Mouse (Mus musculus): Measurements from ENCODE around the gene Fbln2. TPM values are rescaled to one million over a fixed set of nuclear protein-coding genes. Genes with fewer than 3 reads are reported as not detected.
"Not testable (repeated sequence)": the region's sequence is repeated elsewhere in the genome, so short reads cannot be mapped to it uniquely, and the experiment has no call there.

Gene Fbln2
- 0.03 TPM in 1 of 2 replicates, not detected in the other for polyA plus RNA-seq (2012; ENCODE audit: insufficient read depth, low replicate concordance)

DNA sequence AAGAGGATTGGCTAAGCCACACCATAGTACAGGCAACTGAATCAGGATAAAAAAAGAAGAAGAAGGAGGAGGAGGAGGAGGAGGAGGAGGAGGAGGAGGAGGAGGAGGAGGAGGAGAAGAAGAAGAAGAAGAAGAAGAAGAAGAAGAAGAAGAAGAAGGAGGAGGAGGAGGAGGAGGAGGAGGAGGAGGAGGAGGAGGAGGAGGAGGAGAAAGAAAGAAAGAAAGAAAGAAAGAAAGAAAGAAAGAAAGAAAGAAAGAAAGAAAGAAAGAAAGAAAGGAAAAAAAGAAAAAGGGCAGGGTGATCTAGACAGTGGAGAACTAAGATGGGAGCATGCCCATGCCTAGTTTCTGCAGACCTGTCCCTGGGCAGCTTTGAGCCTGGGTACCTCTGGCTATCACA is at the start of gene Fbln2:
Gene Fbln2, plus strand, starts transcription at position 301 of the 400 bp plus-strand sequence.
- H3K36me3 ChIP-seq (replicated peaks; ENCODE audit: low read length); H3K9me3 ChIP-seq: not testable (repeated sequence)
- peaks cover 96% of the 10 kb centered on the region for H3K27me3 ChIP-seq (replicated peaks)
- H3K4me1 ChIP-seq = peaks cover 20% of the 10 kb centered on the region
- peak within 1 kb of the TSS; percentile 78 for H3K4me3 ChIP-seq (replicated peaks)

GRCm38 (mm10) chr6:91163195-91163911 is 48.9 kb upstream of the Fbln2 start:
- no peak for TF ChIP-seq FLI1 (IDR thresholded peaks at IDR 0.05; ENCODE audit: low read length)
- TF ChIP-seq GATA1 (IDR thresholded peaks at IDR 0.05; ENCODE audit: borderline replicate concordance, low read length) = no peak
- Histone ChIP-seq H3K4me1 (peaks cover 7% of the 10 kb centered on the region; the same call in 1 of the 2 replicates), H3K4me3 (replicated peaks) (no peak overlapping the region)

DNA sequence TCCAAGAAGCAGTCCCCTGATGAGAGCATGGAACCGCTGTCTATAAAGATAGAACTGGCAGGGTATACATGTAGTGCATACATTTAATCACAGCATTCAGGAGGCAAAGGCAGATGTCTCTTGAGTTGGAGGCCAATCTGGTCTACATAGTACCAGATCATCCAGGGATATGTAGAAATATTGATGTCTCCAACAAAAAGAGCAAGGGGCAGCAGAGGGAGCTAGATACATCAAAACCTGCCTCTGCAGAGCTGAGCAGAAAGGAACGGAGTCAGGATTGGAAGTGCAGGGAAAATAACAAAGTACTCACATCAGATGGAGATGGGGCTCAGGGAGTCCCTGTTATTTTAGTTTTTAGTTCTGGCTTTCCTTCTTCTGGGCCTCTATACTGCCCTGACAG is 47.7 kb upstream of the Fbln2 start:
- H3K9me3 ChIP-seq = no peaks in the 10 kb centered on the region
- peaks cover 74% of the 10 kb centered on the region for H3K27me3 ChIP-seq (replicated peaks)
- no peak for TF ChIP-seq FLI1 (IDR thresholded peaks at IDR 0.05; ENCODE audit: low read length)
- no peak for TF ChIP-seq GATA1 (IDR thresholded peaks at IDR 0.05; ENCODE audit: borderline replicate concordance, low read length)
- no peaks in the 10 kb centered on the region for H3K4me1 ChIP-seq
- no peak overlapping the region for H3K4me3 ChIP-seq (replicated peaks)
- H3K36me3 ChIP-seq (replicated peaks; ENCODE audit: low read length) = no peaks in the 10 kb centered on the region

More at GRCm38 (mm10) chr6:91163195-91163911, 48.9 kb upstream of the Fbln2 start:
- H3K27me3 ChIP-seq (replicated peaks) = peaks cover 73% of the 10 kb centered on the region
- no peaks in the 10 kb centered on the region for H3K9me3 ChIP-seq
- H3K36me3 ChIP-seq (replicated peaks; ENCODE audit: low read length) = no peaks in the 10 kb centered on the region

- Histone ChIP-seq H3K9me3 (no peaks in the 10 kb centered on the region), H3K4me3 (replicated peaks) (no peak overlapping the region), H3K27me3 (replicated peaks) (peaks cover 74% of the 10 kb centered on the region), H3K36me3 (replicated peaks; ENCODE audit: low read length) (no peaks in the 10 kb centered on the region), H3K4me1 (no peaks in the 10 kb centered on the region)
- TF ChIP-seq GATA1 (IDR thresholded peaks at IDR 0.05; ENCODE audit: borderline replicate concordance, low read length) = no peak
- TF ChIP-seq FLI1 (IDR thresholded peaks at IDR 0.05; ENCODE audit: low read length) = no peak
Measured at GRCm38 (mm10) chr6:91165210-91165609, 47.0 kb upstream of the Fbln2 start.

- Histone ChIP-seq H3K4me1 (peaks cover 15% of the 10 kb centered on the region), H3K27me3 (replicated peaks) (peaks cover 72% of the 10 kb centered on the region), H3K9me3 (no peaks in the 10 kb centered on the region), H3K4me3 (replicated peaks) (no peak overlapping the region), H3K36me3 (replicated peaks; ENCODE audit: low read length) (no peaks in the 10 kb centered on the region)
- TF ChIP-seq FLI1 (IDR thresholded peaks at IDR 0.05; ENCODE audit: low read length) (no peak), GATA1 (IDR thresholded peaks at IDR 0.05; ENCODE audit: borderline replicate concordance, low read length) (no peak)
Measured at GRCm38 (mm10) chr6:91167828-91168227, 44.4 kb upstream of the Fbln2 start.

GRCm38 (mm10) chr6:91169129-91169528 is 43.1 kb upstream of the Fbln2 start:
- no peak overlapping the region for H3K4me3 ChIP-seq (replicated peaks)
- H3K27me3 ChIP-seq (replicated peaks) = peaks cover 67% of the 10 kb centered on the region
- no peaks in the 10 kb centered on the region for H3K9me3 ChIP-seq
- no peaks in the 10 kb centered on the region for H3K36me3 ChIP-seq (replicated peaks; ENCODE audit: low read length)
- TF ChIP-seq GATA1 (IDR thresholded peaks at IDR 0.05; ENCODE audit: borderline replicate concordance, low read length) (no peak), FLI1 (IDR thresholded peaks at IDR 0.05; ENCODE audit: low read length) (no peak)
- peaks cover 28% of the 10 kb centered on the region for H3K4me1 ChIP-seq

DNA sequence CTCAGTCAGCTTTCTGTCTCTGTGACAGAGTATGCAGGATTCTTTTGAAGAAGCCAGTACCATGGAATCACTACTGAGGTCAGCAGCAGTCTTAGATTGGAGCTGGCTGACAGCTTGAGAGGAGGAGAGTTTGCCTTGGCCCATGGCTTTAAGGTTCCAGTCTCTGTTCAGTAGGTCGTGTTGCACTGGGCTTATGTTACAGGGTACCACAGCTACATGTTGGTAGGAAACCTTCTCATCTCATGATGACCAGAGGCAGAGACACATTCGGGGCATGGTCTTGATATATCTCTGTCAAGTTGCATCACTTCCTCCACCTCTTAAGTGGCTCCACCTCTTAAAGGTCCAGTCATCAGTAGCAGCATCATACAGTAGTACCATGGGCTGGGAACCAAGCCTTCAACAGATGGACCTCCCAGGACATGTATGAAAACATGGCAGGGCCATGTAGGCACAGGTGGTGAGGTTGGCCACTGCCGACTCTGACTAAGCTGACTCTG is 40.8 kb upstream of the Fbln2 start:
- Histone ChIP-seq H3K36me3 (replicated peaks; ENCODE audit: low read length) (no peaks in the 10 kb centered on the region), H3K4me3 (replicated peaks) (no peak overlapping the region), H3K27me3 (replicated peaks) (peaks cover 63% of the 10 kb centered on the region), H3K4me1 (peaks cover 40% of the 10 kb centered on the region), H3K9me3 (no peaks in the 10 kb centered on the region)
- TF ChIP-seq GATA1 (IDR thresholded peaks at IDR 0.05; ENCODE audit: borderline replicate concordance, low read length) (no peak), FLI1 (IDR thresholded peaks at IDR 0.05; ENCODE audit: low read length) (no peak)

GRCm38 (mm10) chr6:91172381-91172780 is 39.9 kb upstream of the Fbln2 start:
- H3K4me3 ChIP-seq (replicated peaks) = no peak overlapping the region
- no peaks in the 10 kb centered on the region for H3K9me3 ChIP-seq
- H3K36me3 ChIP-seq (replicated peaks; ENCODE audit: low read length) = no peaks in the 10 kb centered on the region
- peaks cover 59% of the 10 kb centered on the region for H3K27me3 ChIP-seq (replicated peaks)
- peaks cover 40% of the 10 kb centered on the region for H3K4me1 ChIP-seq
- no peak for TF ChIP-seq FLI1 (IDR thresholded peaks at IDR 0.05; ENCODE audit: low read length)
- no peak for TF ChIP-seq GATA1 (IDR thresholded peaks at IDR 0.05; ENCODE audit: borderline replicate concordance, low read length)

DNA sequence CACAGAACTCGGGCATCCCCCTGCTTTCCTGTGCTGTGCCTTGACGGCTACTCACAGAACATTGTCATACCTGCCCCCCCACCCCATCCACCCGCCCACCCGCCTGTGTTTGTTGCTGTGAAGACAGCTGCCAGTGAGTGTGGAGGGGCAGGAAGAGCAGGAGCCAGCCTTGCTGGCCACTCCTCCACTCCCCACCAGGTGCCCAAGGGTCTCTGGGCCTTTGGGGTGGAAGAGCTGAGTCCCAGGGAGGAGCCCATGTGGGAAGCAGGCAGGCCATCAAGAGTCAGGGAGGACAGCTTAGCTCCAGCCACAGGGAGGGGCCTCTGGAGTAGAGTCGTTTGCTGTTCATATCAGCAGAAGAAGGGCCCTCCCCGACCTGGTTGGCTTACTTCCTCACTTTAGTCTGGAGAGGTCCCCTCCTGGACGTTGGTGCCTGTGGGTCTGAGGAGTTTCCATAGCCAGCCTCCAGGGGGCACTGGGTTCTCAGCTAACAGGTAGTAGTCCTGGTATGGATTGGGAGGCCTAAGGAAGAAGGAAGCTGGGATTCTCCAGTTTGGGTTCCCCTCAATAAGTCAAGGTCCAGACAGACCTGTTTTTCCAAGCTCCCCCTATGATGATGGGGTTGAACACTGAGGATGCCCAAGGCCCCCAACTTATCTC is 38.9 kb upstream of the Fbln2 start:
- peaks cover 40% of the 10 kb centered on the region for H3K4me1 ChIP-seq
- H3K9me3 ChIP-seq = no peaks in the 10 kb centered on the region
- peaks cover 57% of the 10 kb centered on the region for H3K27me3 ChIP-seq (replicated peaks)
- no peaks in the 10 kb centered on the region for H3K36me3 ChIP-seq (replicated peaks; ENCODE audit: low read length)
- no peak overlapping the region for H3K4me3 ChIP-seq (replicated peaks)
- TF ChIP-seq GATA1 (IDR thresholded peaks at IDR 0.05; ENCODE audit: borderline replicate concordance, low read length) = no peak
- no peak for TF ChIP-seq FLI1 (IDR thresholded peaks at IDR 0.05; ENCODE audit: low read length)

DNA sequence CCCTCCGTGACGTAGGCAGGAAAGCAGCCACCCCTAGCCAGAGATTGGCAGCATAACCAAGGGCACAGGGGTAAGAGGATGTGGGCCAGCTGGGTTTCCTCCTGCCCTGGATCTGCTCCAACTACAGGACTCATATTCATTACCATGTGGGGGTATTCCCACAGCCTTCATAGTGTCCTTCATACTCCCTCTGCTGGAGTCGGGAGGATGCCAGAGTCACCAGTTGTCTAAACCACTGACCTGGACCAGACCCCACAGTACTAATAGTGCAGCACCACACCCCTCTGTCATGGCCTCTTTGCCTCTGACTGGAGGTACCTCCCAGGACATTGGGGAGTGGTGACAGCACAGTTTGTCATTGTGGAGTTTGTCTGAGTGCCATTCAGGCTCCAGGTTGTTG is 38.0 kb upstream of the Fbln2 start:
- H3K36me3 ChIP-seq (replicated peaks; ENCODE audit: low read length) = no peaks in the 10 kb centered on the region
- H3K4me3 ChIP-seq (replicated peaks) = no peak overlapping the region
- peaks cover 40% of the 10 kb centered on the region for H3K4me1 ChIP-seq
- no peaks in the 10 kb centered on the region for H3K9me3 ChIP-seq
- no peak for TF ChIP-seq FLI1 (IDR thresholded peaks at IDR 0.05; ENCODE audit: low read length)
- TF ChIP-seq GATA1 (IDR thresholded peaks at IDR 0.05; ENCODE audit: borderline replicate concordance, low read length) = no peak
- peaks cover 56% of the 10 kb centered on the region for H3K27me3 ChIP-seq (replicated peaks)
